Mouse (Mus musculus) neural tube, postnatal 0 days (tissue): ENCODE measurements around the gene Gm20854. TPM values are rescaled to one million over a fixed set of nuclear protein-coding genes. Genes with fewer than 3 reads are reported as not detected.

ENCODE experiments used
- polyA plus RNA-seq: library from polyadenylated mRNA; unstranded; fragments of >200 nt; fragmentation: Nextera tagmentation; extraction: Ambion mirVana; gene quantifications from 2 replicates; pipeline ENCODE4 v1.2.1, GENCODE M21; 2015

Gene Gm20854
- not detected in 2 replicates for polyA plus RNA-seq

GRCm38 (mm10) chrY:85530808-85531207 is at the start of gene Gm20854:
Gm20854 (minus strand) TSS chrY:85530908.

